Mouse (Mus musculus) forebrain, embryonic 11.5 days (tissue): ENCODE measurements around the gene Olfr547. TPM values are rescaled to one million over a fixed set of nuclear protein-coding genes. Genes with fewer than 3 reads are reported as not detected.
"Not testable (repeated sequence)": the region's sequence is repeated elsewhere in the genome, so short reads cannot be mapped to it uniquely, and the experiment has no call there.

Experiments
- ATAC-seq: fragments of 200-750 bp; cut with Nextera tagmentation; replicated peaks from 2 replicates; pipeline ENCODE4 v1.8.0; 2017; ENCODE audit warnings: moderate TSS enrichment; ENCODE audit not compliant: low FRiP score
- DNase-seq: peaks from one replicate; pipeline ENCODE4 v3.0.0-alpha.2; 2017; ENCODE audit warnings: low spot score
- H3K27ac ChIP-seq: fragments of 300-500 bp; sonication (generic); 2 replicates; pipeline ENCODE4 v1.5.1; 2014; ENCODE audit warnings: low read depth, low read length
- H3K27me3 ChIP-seq: fragments of 300-500 bp; sonication (generic); 2 replicates; pipeline ENCODE4 v1.6.1; 2014; ENCODE audit warnings: mild to moderate bottlenecking, low read length, mixed read lengths; ENCODE audit not compliant: control insufficient read depth, insufficient read depth
- H3K36me3 ChIP-seq: fragments of 300-500 bp; sonication (generic); 2 replicates; pipeline ENCODE4 v1.6.1; 2014; ENCODE audit warnings: mild to moderate bottlenecking, low read length, moderate library complexity, mixed read lengths; ENCODE audit not compliant: control insufficient read depth, insufficient read depth
- H3K4me1 ChIP-seq: fragments of 300-500 bp; sonication (generic); replicated peaks from 2 replicates; pipeline ENCODE4 v1.6.1; 2014; ENCODE audit warnings: low read length, mixed read lengths; ENCODE audit not compliant: control insufficient read depth, insufficient read depth
- H3K4me2 ChIP-seq: fragments of 300-500 bp; sonication (generic); 2 replicates; pipeline ENCODE4 v1.6.1; 2014; ENCODE audit warnings: low read depth, mild to moderate bottlenecking, low read length, moderate library complexity, mixed read lengths; ENCODE audit not compliant: severe bottlenecking
- H3K4me3 ChIP-seq: fragments of 300-500 bp; sonication (generic); 2 replicates; pipeline ENCODE4 v1.5.1; 2014; ENCODE audit warnings: low read depth, low read length
- H3K9ac ChIP-seq: fragments of 300-500 bp; sonication (generic); 2 replicates; pipeline ENCODE4 v1.6.1; 2014; ENCODE audit warnings: low read length
- H3K9me3 ChIP-seq: fragments of 300-500 bp; sonication (generic); 2 replicates; pipeline ENCODE4 v1.6.1; 2016; ENCODE audit warnings: low read length, mixed read lengths; ENCODE audit not compliant: control insufficient read depth
- WGBS: fragments of 180-500 bp; shearing (Covaris S2); extraction: QIAGEN DNeasy Blood & Tissue Kit; methylation state at CpG from one replicate; pipeline ENCODE4 v1.1.7; 2014; 5-methylcytosine and 5-hydroxymethylcytosine counted together
- polyA plus RNA-seq: library from polyadenylated mRNA; unstranded; fragments of >200 nt; fragmentation: Nextera tagmentation; extraction: Ambion mirVana; gene quantifications from 2 replicates; pipeline ENCODE4 v1.2.1, GENCODE M21; 2014

The Olfr547 gene
- polyA plus RNA-seq = not detected in 2 replicates

DNA sequence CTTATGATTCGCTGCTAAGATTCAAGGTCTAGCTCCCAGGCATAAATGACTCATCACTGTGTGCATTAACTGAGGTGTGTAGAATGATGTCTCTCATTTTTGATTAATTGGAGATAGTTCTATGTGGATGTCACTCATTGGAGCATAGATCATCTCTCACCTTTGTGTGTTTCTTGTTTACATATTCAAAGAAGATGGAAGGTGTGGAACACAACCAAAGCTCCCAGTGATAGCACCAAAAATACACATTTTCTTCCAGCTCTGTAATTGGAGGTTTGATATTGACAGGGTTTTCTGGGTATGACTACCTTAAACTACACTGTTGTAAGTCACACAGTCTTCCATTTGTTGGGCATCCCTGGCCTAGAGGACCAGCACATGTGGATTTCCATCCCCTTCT lies at the start of gene Olfr547:
Gene Olfr547 (plus strand): TSS at position 301 of the 400 bp plus-strand sequence.
- H3K9me3 ChIP-seq = no peaks in the 10 kb centered on the region
- H3K27me3 ChIP-seq = no peaks in the 10 kb centered on the region
- no peaks in the 10 kb centered on the region for H3K4me1 ChIP-seq
- H3K9ac ChIP-seq = no peak within 1 kb of the TSS
- DNase-seq (no peak), ATAC-seq (no peak)
- no peak within 1 kb of the TSS for H3K27ac ChIP-seq
- 78% methylated on average over 1 of the region's 1 CpGs for WGBS
- no peaks in the 10 kb centered on the region for H3K36me3 ChIP-seq
- H3K4me3 ChIP-seq = no peak within 1 kb of the TSS
- H3K4me2 ChIP-seq = no peak within 1 kb of the TSS

DNA sequence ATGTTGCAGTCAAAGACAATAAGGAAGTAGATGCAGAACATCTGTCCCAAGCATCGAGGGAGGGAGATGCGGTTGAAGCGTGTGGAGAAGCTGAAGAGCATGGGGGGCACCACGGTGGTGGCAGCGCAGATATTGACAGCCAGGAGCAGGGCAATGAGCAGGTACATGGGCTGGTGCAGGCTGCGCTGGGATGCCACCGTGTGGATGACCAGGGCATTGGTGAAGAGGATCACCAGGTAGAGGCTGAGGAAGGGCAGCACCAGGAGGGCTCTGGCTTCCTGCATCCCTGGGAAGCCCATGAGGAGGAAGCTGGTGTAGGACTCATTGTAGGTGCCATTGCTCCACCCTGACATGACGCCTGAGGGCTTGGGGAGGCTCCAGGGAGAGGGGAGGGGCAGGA lies 49.8 kb upstream of the Olfr547 start:
- not testable (repeated sequence) for DNase-seq, H3K4me2 ChIP-seq, H3K9me3 ChIP-seq, H3K27me3 ChIP-seq, H3K27ac ChIP-seq, H3K4me1 ChIP-seq, ATAC-seq, H3K36me3 ChIP-seq, H3K9ac ChIP-seq, H3K4me3 ChIP-seq
- 79% methylated on average over 7 of the region's 8 CpGs for WGBS

DNA sequence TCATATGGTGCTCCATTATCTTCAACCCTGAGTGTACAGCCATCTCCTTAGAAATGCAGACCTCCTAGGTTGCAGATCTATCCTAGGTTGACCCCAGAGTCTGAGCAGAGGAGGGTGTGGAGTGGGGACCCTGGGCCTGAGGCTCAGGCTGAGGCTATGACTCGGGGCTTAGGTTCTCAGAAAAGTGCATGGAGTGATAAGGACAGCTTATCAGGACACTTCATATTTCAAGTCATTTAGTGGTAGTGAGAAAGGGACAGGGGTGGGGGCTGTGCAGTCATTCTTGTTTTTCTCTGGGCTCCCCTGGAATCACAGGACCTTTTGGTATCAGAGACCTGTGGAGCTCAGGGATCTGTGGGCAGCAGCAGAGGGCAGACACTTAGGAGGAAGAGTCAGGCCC lies 48.4 kb upstream of the Olfr547 start:
- Histone ChIP-seq H3K4me3 (no peak overlapping the region), H3K27me3 (no peaks in the 10 kb centered on the region), H3K27ac (no peak overlapping the region), H3K9me3 (no peaks in the 10 kb centered on the region), H3K9ac (no peak overlapping the region), H3K36me3 (no peaks in the 10 kb centered on the region), H3K4me2 (no peak overlapping the region), H3K4me1 (no peaks in the 10 kb centered on the region)
- ATAC-seq = no peak
- no peak for DNase-seq
- 86% methylated on average over 1 of the region's 1 CpGs for WGBS

DNA sequence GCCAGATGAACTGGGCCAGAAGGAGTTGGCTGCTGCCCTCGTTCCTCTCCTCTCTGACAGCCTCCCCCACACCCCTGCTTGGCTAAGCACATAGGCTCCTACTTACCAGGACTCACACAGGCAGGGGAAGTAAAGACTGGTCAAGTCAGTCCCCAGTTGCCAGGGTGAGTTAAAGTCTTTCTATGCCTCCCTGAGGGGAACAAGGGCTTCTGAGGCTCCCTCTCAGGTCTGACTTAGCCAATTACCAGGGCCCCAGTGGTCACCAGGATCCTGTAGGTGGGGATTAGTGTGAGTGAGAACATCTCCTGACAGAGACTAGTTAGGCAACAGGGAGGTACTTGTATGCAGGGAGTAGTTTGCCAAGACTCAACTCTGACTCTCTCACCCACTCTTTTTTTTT lies 46.4 kb upstream of the Olfr547 start, which contains the start of gene Olfr544:
Gene Olfr544 (minus strand): TSS at position 153 of the 400 bp plus-strand sequence.
- Histone ChIP-seq H3K27me3 (no peaks in the 10 kb centered on the region), H3K36me3 (no peaks in the 10 kb centered on the region), H3K27ac (no peak within 1 kb of the TSS), H3K9me3 (no peaks in the 10 kb centered on the region), H3K4me3 (no peak within 1 kb of the TSS), H3K4me1 (no peaks in the 10 kb centered on the region), H3K9ac (no peak within 1 kb of the TSS), H3K4me2 (no peak within 1 kb of the TSS)
- DNase-seq (no peak), ATAC-seq (no peak)
- WGBS = 54% methylated on average over 1 of the region's 1 CpGs

DNA sequence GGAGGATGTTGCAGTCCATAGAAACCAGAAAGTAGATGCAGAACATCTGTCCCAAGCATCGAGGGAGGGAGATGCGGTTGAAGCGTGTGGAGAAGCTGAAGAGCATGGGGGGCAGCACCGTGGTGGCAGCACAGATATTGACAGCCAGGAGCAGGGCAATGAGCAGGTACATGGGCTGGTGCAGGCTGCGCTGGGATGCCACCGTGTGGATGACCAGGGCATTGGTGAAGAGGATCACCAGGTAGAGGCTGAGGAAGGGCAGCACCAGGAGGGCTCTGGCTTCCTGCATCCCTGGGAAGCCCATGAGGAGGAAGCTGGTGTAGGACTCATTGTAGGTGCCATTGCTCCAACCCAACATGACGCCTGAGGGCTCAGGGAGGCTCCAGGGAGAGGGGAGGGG lies 40.1 kb upstream of the Olfr547 start:
- DNase-seq, H3K4me1 ChIP-seq, H3K9me3 ChIP-seq, H3K36me3 ChIP-seq, H3K4me3 ChIP-seq, ATAC-seq, H3K27me3 ChIP-seq, H3K4me2 ChIP-seq, H3K27ac ChIP-seq, H3K9ac ChIP-seq: not testable (repeated sequence)
- 51% methylated on average over 6 of the region's 7 CpGs for WGBS

DNA sequence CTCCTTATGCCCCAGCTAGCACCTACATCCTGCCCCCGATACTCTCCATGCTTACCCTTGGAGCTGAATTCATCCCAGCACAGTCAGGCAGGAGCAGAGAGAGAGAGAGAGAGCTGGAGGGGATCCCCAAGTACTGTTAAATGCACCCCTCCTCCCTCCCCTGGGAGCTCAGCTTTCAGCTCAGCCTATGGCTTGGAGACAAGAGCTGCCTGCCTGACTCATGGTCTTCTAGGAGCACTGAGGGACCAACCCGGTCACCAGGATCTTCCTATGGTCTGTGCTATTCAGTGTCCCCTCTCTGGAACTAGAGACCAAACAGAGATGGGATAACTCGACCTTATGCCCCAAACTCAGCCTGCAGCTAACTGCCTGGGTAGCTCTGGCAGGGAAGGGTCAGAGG lies 35.1 kb upstream of the Olfr547 start, which contains the start of gene Olfr545:
Gene Olfr545 (minus strand): TSS at position 101 of the 400 bp plus-strand sequence.
- Histone ChIP-seq H3K4me1 (no peaks in the 10 kb centered on the region), H3K27ac (no peak within 1 kb of the TSS), H3K9ac (no peak within 1 kb of the TSS), H3K4me3 (no peak within 1 kb of the TSS), H3K27me3 (no peaks in the 10 kb centered on the region), H3K36me3 (no peaks in the 10 kb centered on the region), H3K4me2 (no peak within 1 kb of the TSS), H3K9me3 (no peaks in the 10 kb centered on the region)
- 71% methylated on average over 3 of the region's 3 CpGs for WGBS
- DNase-seq (peak; percentile 32), ATAC-seq (no peak)

DNA sequence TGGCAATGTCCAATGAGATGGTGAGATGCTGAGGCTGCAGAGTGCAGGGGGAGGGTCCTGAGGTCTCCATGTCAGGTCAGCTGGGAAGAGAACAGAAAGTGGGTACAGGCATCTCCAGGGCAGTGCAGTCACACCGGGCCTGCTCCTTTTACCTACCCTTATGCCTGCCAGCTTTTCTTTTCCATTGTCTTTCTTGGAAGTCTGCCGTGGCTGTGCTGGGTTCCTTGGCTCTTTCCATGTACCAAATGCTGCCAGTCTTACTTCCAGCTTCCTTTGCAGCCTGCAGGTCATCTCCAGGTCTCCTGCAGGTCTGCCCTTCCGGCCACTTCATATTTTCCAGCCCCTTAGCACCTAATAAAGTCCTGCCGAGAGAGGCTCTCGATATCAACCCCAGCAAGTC lies 32.6 kb upstream of the Olfr547 start:
- Histone ChIP-seq H3K27ac (no peak overlapping the region), H3K4me2 (no peak overlapping the region), H3K9me3 (no peaks in the 10 kb centered on the region), H3K4me1 (no peaks in the 10 kb centered on the region), H3K4me3 (no peak overlapping the region), H3K9ac (no peak overlapping the region), H3K27me3 (no peaks in the 10 kb centered on the region), H3K36me3 (no peaks in the 10 kb centered on the region)
- ATAC-seq (no peak), DNase-seq (no peak)
- 82% methylated on average over 5 of the region's 5 CpGs for WGBS

DNA sequence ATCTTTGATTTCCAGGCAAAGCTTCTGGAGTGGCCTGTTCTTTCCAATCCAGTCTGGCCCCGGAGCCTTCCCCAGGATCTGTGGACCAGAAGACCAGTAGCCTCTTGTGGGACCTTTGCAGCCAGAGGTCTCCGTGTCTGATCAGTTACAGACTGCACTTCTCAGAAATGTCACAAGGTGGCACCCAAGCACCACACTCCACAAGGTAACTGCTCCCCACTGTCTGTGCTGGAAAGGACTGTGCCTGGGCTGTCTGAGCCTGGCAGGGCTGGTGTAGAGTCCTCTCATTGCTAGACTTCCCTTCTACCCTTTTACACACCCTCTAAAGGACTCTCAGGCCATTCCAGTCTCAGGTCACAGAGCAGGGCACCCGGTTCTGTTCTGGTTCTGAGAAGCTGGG lies 27.7 kb upstream of the Olfr547 start:
- 30% methylated on average over 3 of the region's 3 CpGs for WGBS
- H3K4me1 ChIP-seq = no peaks in the 10 kb centered on the region
- H3K9ac ChIP-seq = no peak overlapping the region
- H3K9me3 ChIP-seq = no peaks in the 10 kb centered on the region
- DNase-seq (peak; percentile 84), ATAC-seq (peak; percentile 76)
- H3K27ac ChIP-seq = no peak overlapping the region
- no peak overlapping the region for H3K4me3 ChIP-seq
- no peaks in the 10 kb centered on the region for H3K36me3 ChIP-seq
- no peaks in the 10 kb centered on the region for H3K27me3 ChIP-seq
- H3K4me2 ChIP-seq = no peak overlapping the region

DNA sequence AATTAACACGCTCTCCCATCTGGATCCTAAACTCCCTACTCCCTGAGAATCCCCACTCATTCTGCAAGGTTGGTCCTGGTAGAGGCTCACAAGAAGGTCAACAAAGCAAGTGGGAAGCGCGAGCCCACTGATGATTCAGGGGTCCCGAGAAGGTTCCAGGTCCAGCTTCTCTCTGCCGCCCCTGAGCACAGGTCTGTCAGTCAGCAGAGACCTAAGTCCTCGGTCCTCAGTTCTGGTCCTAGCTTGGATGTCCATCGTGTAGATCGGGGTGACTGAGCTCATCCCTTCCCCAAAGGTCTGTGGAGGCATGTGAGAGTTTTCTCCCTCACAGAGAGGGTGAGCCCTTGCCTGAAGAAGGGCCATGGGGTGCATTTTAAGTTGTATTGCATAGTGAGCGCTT lies 26.5 kb upstream of the Olfr547 start:
- H3K4me3 ChIP-seq = no peak overlapping the region
- DNase-seq (no peak), ATAC-seq (no peak)
- no peaks in the 10 kb centered on the region for H3K27me3 ChIP-seq
- 86% methylated on average over 9 of the region's 9 CpGs for WGBS
- H3K4me2 ChIP-seq = no peak overlapping the region
- H3K27ac ChIP-seq = no peak overlapping the region
- no peaks in the 10 kb centered on the region for H3K4me1 ChIP-seq
- H3K9ac ChIP-seq = no peak overlapping the region
- H3K36me3 ChIP-seq = no peaks in the 10 kb centered on the region
- no peaks in the 10 kb centered on the region for H3K9me3 ChIP-seq
